In the genomic region with DNA sequence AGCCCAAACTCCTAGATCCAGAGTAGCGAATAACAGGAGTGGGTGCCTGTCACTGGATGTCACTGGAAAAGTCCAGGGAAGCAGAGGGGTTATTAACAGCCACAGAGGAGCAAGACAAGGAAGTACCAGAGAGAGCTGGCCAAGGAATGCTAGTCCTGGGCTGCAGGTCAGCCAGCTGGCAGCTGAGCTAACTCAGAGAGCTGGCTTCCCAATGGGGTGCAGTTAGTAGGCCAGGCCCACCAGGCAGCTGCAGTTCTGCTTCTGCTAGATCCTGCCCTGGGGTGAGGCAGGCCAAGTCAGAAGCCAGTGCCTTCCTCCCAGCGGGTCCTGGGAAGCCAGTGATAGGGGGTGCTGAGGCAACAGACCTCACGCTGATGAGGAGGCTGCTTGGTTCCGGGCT, we compare ENCODE assay signal across 13 mouse cellular contexts. TPM values are rescaled to one million over a fixed set of nuclear protein-coding genes. Genes with fewer than 3 reads are reported as not detected.
DNase-seq lines count a peak whose midpoint lies in the region; ATAC-seq and TF ChIP-seq lines count a peak whose summit lies in the region.
"Had no signal": no experiment of that assay in that cellular context is flagged by ENCODE, and none has a peak within 500 bp of the region (broad histone marks: within the 10 kb centered on the region; RNA-seq: fewer than 3 reads in every experiment).

No protein-coding gene starts in this region.

- no peak overlapping the region for H3K4me3 ChIP-seq in heart, adult 2 months
- H3K4me3 ChIP-seq in lung, embryonic 16.5 days (ENCODE audit: low read length): no peak overlapping the region
- H3K4me3 ChIP-seq in gastrocnemius, adult 2 months: no peak overlapping the region
- H3K4me3 ChIP-seq in stomach, embryonic 15.5 days (replicated peaks): no peak overlapping the region
- H3K4me3 ChIP-seq: hindbrain, embryonic 12.5 days had no signal

- intact Hi-C loops in heart, adult 2 months (cut with DNase I): no loop called here
- intact Hi-C loops in heart, postnatal 10 days (cut with DNase I): no loop called here
- intact Hi-C loops in gastrocnemius, adult 2 months (cut with DNase I): no loop called here

- no peak overlapping the region for H3K9ac ChIP-seq in heart, adult 2 months (ENCODE audit: low read depth, low read length)
- H3K9ac ChIP-seq in lung, embryonic 16.5 days (ENCODE audit: low read length): no peak overlapping the region
- H3K9ac ChIP-seq in stomach, embryonic 15.5 days: no peak overlapping the region
- H3K9ac ChIP-seq: hindbrain, embryonic 12.5 days had no signal

- no peak overlapping the region; the same call in 1 of the 2 replicates for H3K27ac ChIP-seq in heart, adult 2 months
- peak overlapping the region; percentile 80 for H3K27ac ChIP-seq in lung, embryonic 16.5 days (ENCODE audit: low read length)
- H3K27ac ChIP-seq in gastrocnemius, adult 2 months: peak overlapping the region; percentile 71
- H3K27ac ChIP-seq in stomach, embryonic 15.5 days: peak overlapping the region; percentile 91

- H3K4me1 ChIP-seq in heart, adult 2 months (ENCODE audit: control insufficient read depth, insufficient read depth, low read length): 0 out of 2 replicates have a peak, but pooled peaks cover 2% of the 10 kb centered on the region
- peaks cover 21% of the 10 kb centered on the region for H3K4me1 ChIP-seq in lung, embryonic 16.5 days (replicated peaks; ENCODE audit: control insufficient read depth, insufficient read depth, low read length)
- H3K4me1 ChIP-seq in stomach, embryonic 15.5 days: peaks cover 33% of the 10 kb centered on the region

- TF ChIP-seq CTCF in heart, adult 2 months (IDR thresholded peaks at IDR 0.05): no peak
- TF ChIP-seq CTCF in gastrocnemius, adult 2 months (IDR thresholded peaks at IDR 0.05): no peak

- WGBS in heart, adult 2 months: 71% methylated on average over 4 of the region's 4 CpGs
- WGBS in lung, embryonic 16.5 days: 91% methylated on average over 4 of the region's 4 CpGs
- WGBS in stomach, embryonic 15.5 days: 87% methylated on average over 4 of the region's 4 CpGs

- no peak for TF ChIP-seq POLR2A in heart, adult 2 months (IDR thresholded peaks at IDR 0.05; ENCODE audit: insufficient read depth, low read depth, low read length)

- TF ChIP-seq EP300 in heart, adult 2 months (IDR thresholded peaks at IDR 0.05; ENCODE audit: insufficient read depth, low read depth, low read length): no peak

- no peak overlapping the region for H3K4me2 ChIP-seq in lung, embryonic 16.5 days (ENCODE audit: low read depth, low read length)
- no peak overlapping the region for H3K4me2 ChIP-seq in stomach, embryonic 15.5 days
- H3K4me2 ChIP-seq: hindbrain, embryonic 12.5 days had no signal

- no peaks in the 10 kb centered on the region for H3K27me3 ChIP-seq in heart, adult 2 months (ENCODE audit: control insufficient read depth, insufficient read depth, low read length)
- no peaks in the 10 kb centered on the region for H3K27me3 ChIP-seq in lung, embryonic 16.5 days (ENCODE audit: control insufficient read depth, insufficient read depth, low read depth, low read length)
- no peaks in the 10 kb centered on the region for H3K27me3 ChIP-seq in stomach, embryonic 15.5 days (replicated peaks)
- H3K27me3 ChIP-seq: hindbrain, embryonic 12.5 days had no signal

- no peak for ATAC-seq in lung, embryonic 16.5 days (ENCODE audit: low read depth)
- ATAC-seq in stomach, embryonic 15.5 days (ENCODE audit: insufficient read depth, low FRiP score, low read depth): no peak

- H3K79me2 ChIP-seq in heart, adult 2 months (replicated peaks; ENCODE audit: control insufficient read depth, insufficient read depth, low read length): no peaks in the 10 kb centered on the region

- peak; percentile 45 to 67 for DNase-seq in heart, adult 2 months
- no peak for DNase-seq in heart, postnatal 10 days
- DNase-seq in lung, postnatal 14 days: no peak
- peak; percentile 72 for DNase-seq in gastrocnemius, adult 2 months
- DNase-seq in urinary bladder, adult 2 months (ENCODE audit: low spot score): no peak
- DNase-seq in ovary, postnatal 36 days (ENCODE audit: low spot score): no peak
- DNase-seq: adrenal gland, adult 8-10 months; embryo, embryonic 11 days; layer of hippocampus, postnatal 36 days; right cerebral cortex, postnatal 4 days had no signal

- H3K9me3 ChIP-seq in lung, embryonic 16.5 days (ENCODE audit: control insufficient read depth, low read length): no peaks in the 10 kb centered on the region
- no peaks in the 10 kb centered on the region for H3K9me3 ChIP-seq in stomach, embryonic 15.5 days
- H3K9me3 ChIP-seq: hindbrain, embryonic 12.5 days had no signal

- H3K36me3 ChIP-seq in heart, adult 2 months (ENCODE audit: control insufficient read depth, insufficient read depth, low read length): no peaks in the 10 kb centered on the region; the same call in 1 of the 2 replicates
- peaks cover 27% of the 10 kb centered on the region for H3K36me3 ChIP-seq in lung, embryonic 16.5 days (ENCODE audit: control insufficient read depth, insufficient read depth, low read length)
- H3K36me3 ChIP-seq in stomach, embryonic 15.5 days: peaks cover 35% of the 10 kb centered on the region

RNA-seq across cellular contexts. Expression of a gene that starts 12.8 kb away (rescaled TPM):
- 1 to 10 TPM; 2.3 to 3.5 TPM for total RNA-seq in heart, adult 2 months (2021)
- polyA plus RNA-seq in heart, adult 2 months (2012; rRNA removed): 4.9 and 5.5 TPM in 2 replicates
- 1 to 10 TPM; 1.6 to 2.3 TPM for total RNA-seq in heart, postnatal 10 days (2021)
- polyA plus RNA-seq in lung, embryonic 16.5 days (2015; fragmentation: Nextera tagmentation; extraction: Ambion mirVana): 3.9 and 4.3 TPM in 2 replicates
- under 1 TPM; 0.61 to 0.78 TPM for total RNA-seq in gastrocnemius, adult 2 months (2021)
- 9.6 and 10.6 TPM in 2 replicates for polyA plus RNA-seq in stomach, embryonic 15.5 days (2015; fragmentation: Nextera tagmentation; extraction: Ambion mirVana)
- polyA plus RNA-seq in urinary bladder, adult 2 months (2012; rRNA removed): 62.9 and 73.1 TPM in 2 replicates

RNA-seq across cellular contexts. Expression of a gene that starts 27.8 kb away (rescaled TPM):
- total RNA-seq in heart, adult 2 months (2021): 10 to 100 TPM; 17.8 to 24.5 TPM
- 24.1 and 29.3 TPM in 2 replicates for polyA plus RNA-seq in heart, adult 2 months (2012; rRNA removed)
- 10 to 100 TPM; 33.3 to 34.3 TPM for total RNA-seq in heart, postnatal 10 days (2021)
- 31.5 and 33.5 TPM in 2 replicates for polyA plus RNA-seq in lung, embryonic 16.5 days (2015; fragmentation: Nextera tagmentation; extraction: Ambion mirVana)
- 10 to 100 TPM; 13.0 to 16.1 TPM for total RNA-seq in gastrocnemius, adult 2 months (2021)
- polyA plus RNA-seq in stomach, embryonic 15.5 days (2015; fragmentation: Nextera tagmentation; extraction: Ambion mirVana): 29.5 and 33.2 TPM in 2 replicates
- polyA plus RNA-seq in urinary bladder, adult 2 months (2012; rRNA removed): 33.5 and 36.7 TPM in 2 replicates

Comparison
In these comparisons a context has a peak if more than half of its experiments do, and no peak if none do; other contexts are left out.
1. DNase-seq: peak in heart, adult 2 months (2 of 2) and gastrocnemius, adult 2 months (single experiment); none in heart, postnatal 10 days (0 of 2), lung, postnatal 14 days (single experiment), urinary bladder, adult 2 months (single experiment) and ovary, postnatal 36 days (single experiment).